Comparison of ENCODE assay signal across 23 mouse cellular contexts in genomic region chr14:75858181-75858580, GRCm38 (mm10).
"Had no signal": no experiment of that assay in that cellular context is flagged by ENCODE, and none has a peak within 500 bp of the region (broad histone marks: within the 10 kb centered on the region; RNA-seq: fewer than 3 reads in every experiment).

No protein-coding gene starts in this region.

- ATAC-seq: forebrain, postnatal 0 days; hindbrain, postnatal 0 days; intestine, embryonic 16.5 days; liver, embryonic 12.5 days had no signal

- H3K27me3 ChIP-seq: hindbrain, embryonic 13.5 days; hindbrain, embryonic 15.5 days; kidney, embryonic 15.5 days; limb, embryonic 13.5 days; limb, embryonic 15.5 days; liver, embryonic 12.5 days had no signal

- H3K9ac ChIP-seq: forebrain, postnatal 0 days; hindbrain, embryonic 13.5 days; hindbrain, embryonic 15.5 days; kidney, embryonic 15.5 days; limb, embryonic 13.5 days; limb, embryonic 15.5 days; liver, embryonic 12.5 days; liver, embryonic 14.5 days had no signal

- H3K4me1 ChIP-seq: hindbrain, embryonic 13.5 days; hindbrain, embryonic 15.5 days; limb, embryonic 13.5 days; liver, embryonic 12.5 days had no signal

- H3K4me2 ChIP-seq: hindbrain, embryonic 13.5 days; hindbrain, embryonic 15.5 days; kidney, embryonic 15.5 days; limb, embryonic 13.5 days; limb, embryonic 15.5 days; liver, embryonic 12.5 days had no signal

- H3K9me3 ChIP-seq: hindbrain, embryonic 13.5 days; hindbrain, embryonic 15.5 days; kidney, embryonic 15.5 days; limb, embryonic 13.5 days; limb, embryonic 15.5 days; liver, embryonic 12.5 days had no signal

- H3K4me3 ChIP-seq: hindbrain, embryonic 13.5 days; hindbrain, embryonic 15.5 days; kidney, embryonic 15.5 days; limb, embryonic 13.5 days; limb, embryonic 15.5 days; liver, embryonic 12.5 days had no signal

- DNase-seq: forebrain, postnatal 0 days; gastrocnemius, postnatal 14 days; gastrocnemius, postnatal 36 days; heart, adult 11 months; heart, postnatal 10 days; kidney, adult 11 months; kidney, adult 2 months; kidney, adult 9 months; kidney, postnatal 14 days; kidney, postnatal 36 days; layer of hippocampus, adult 9-11 months; layer of hippocampus, postnatal 36 days; left cerebral cortex, postnatal 4 days had no signal

- H3K36me3 ChIP-seq: hindbrain, embryonic 15.5 days; limb, embryonic 15.5 days; liver, embryonic 12.5 days had no signal

- H3K27ac ChIP-seq: hindbrain, embryonic 13.5 days; hindbrain, embryonic 15.5 days; hindbrain, postnatal 0 days; kidney, embryonic 15.5 days; kidney, postnatal 0 days; limb, embryonic 13.5 days; limb, embryonic 15.5 days; liver, embryonic 12.5 days; liver, embryonic 14.5 days had no signal
